Mouse (Mus musculus) adrenal gland, adult 18-20 months (tissue): Measurements from ENCODE around the gene Rfx3. TPM values are rescaled to one million over a fixed set of nuclear protein-coding genes. Genes with fewer than 3 reads are reported as not detected.

Experiments
- DNase-seq, 2 experiments: peaks; one replicate each; pipeline ENCODE4 v3.0.0; 2021 to 2022; ENCODE audit warnings: low spot score in 2 of 2
- long read RNA-seq, 2 experiments: library from polyadenylated mRNA; stranded (forward); transcript quantifications; one replicate each; pipeline ENCODE4 v2.0.0; 2021
- total RNA-seq, 2 experiments: library from RNA; stranded (reverse); gene quantifications; 1 replicate in 1 of 2; 2 replicates in 1 of 2; pipeline ENCODE4 v1.2.3; 2021

Rfx3 gene
- 1 to 10 TPM; 4.8 to 5.9 TPM for total RNA-seq
- long read RNA-seq, experiment 1 = 0 reads
- long read RNA-seq, experiment 2, partial matches to known transcripts = 0 of 1 reads
- long read RNA-seq, experiment 2, other reads (novel, unspliced or antisense) = 1 of 1 reads

DNA sequence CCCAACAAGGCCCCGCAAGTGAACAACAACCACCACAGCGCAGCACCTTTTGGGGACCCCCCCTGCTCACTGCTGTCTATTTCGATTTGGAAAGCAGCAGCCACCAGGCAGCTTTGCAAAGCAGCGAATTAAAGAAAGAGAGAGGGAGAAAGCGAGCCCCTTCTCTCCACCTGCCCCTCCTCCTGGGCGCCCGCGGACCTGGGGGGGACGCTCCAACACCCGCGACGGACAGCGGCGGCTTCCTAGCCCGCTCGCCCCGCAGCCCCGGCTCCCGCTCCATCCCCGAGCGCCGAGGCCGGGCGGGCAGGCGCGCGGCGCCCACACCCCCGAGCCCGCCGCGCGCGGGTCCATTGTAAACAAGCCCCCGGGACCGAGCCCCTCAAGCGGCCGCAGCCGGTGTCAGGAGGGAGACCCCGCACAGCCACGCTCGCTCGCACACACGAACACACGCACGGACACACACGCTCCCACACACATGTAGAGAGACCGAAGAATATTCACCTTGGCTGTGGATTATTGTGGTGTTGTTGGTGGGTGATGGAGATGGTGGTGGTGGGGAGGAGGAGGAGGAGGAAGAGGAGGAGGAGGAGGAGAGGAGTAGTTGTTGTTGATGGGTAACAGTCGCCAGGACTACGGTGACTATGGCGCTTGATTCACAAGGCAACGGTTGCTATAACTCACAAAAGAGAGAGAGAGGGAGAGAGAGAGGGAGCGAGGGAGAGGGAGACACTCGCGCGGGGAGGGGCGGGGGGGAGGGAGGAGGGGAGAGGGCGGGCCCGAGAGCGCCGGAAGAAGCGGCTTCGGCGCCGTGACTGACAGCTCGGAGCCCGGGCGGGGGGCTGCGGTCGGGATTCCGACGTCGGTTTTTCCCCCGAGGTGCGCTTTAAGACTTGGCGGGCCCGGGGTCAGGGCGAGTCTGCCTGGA, at the start of gene Rfx3:
Rfx3 (minus strand) TSS at position 696 of the 925 bp plus-strand sequence.
- DNase-seq = peak; percentile 51 to 54

DNA sequence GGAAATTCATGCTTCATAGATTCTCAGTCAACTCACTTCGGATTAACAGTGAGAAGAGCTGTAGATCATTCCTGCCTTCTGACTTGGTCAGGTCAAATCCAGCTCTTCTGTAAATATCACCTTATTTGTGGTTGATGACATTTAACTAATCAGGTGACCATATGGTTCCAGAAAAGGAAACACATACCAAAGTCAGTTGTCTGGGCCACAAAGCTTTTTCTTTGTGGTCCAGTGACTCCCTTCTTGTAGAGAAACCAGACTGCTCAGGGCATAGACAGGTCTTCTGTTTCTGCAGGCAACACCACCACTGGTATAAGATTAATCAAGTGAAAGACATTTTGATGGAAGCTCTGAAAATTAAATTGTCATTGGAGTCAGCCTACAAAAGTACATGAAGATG, 41.1 kb upstream of the Rfx3 start:
- DNase-seq = no peak

DNA sequence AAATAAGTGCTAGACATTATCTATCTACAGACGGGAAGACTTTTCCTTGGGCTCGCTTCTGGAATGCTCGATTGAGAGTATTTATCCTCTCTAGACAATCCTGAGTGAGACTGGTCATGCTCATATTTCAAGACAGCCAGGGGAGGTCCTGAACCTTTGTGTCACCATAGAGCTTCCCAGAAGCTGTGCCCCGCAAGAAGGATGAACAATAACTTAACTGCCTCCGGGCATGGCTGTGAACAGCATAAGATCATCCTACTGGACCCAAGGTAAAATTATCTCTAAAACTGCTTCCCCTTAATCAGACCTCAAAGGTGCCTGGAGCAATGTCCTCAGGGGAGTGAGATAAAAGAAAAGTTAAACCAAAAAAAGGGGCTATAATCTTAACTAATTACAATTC, 40.6 kb upstream of the Rfx3 start:
- no peak for DNase-seq

DNA sequence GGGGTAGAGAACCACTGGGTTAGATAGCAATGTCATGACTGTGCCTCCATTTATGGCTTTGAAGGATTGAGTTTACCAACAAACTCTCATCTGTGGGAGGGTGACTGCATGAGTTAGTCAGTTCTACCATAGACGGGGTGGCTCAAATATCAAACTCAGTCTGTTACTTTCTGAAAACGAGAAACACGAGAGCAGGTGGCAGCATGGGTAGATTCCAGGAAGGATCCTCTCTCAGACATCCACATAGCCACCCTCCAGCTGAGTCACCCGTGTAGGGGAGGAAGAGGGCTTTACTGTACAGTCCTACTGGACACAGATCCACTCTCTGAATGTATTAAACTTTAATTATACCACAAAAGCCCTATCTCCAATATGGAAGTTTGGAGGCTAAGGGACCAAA, 38.3 kb upstream of the Rfx3 start:
- DNase-seq = no peak

DNA sequence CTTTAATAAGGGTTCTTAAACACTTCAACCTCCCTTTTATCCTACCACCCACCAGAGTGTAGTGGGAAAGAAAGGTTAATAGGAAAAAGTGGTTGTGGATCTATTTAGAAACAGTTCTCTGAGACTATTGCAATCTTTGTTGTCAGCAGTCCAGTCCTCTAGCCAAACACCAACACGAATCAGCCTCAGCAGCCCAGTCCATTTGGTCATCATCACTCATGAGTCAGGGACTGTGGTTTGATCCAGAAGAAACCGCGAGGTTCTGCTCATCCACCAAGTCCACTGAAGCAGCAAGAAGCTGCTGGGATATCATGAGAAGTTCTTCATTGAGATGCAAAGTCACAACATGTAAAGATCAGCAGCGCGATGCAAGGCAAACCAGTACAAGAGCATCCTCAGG, 35.8 kb upstream of the Rfx3 start:
- DNase-seq = no peak

DNA sequence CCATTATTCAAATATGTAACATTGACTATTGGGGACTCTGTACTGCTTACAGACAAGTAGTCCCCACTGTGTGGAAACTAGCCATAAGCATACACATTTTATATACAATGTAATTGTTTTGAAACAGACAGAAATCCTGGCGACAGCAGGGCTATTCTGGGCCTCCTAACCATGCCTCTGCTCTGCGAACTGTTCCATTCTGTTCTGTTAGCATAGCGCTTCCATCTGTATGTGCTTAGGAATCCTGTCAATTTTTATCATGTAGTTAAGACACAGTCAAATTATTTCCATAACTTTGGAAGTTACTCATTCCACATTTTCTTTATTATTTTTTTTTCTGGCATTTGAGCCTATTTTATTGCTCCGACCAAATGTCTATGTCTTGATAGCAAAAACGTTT, 34.0 kb upstream of the Rfx3 start:
- DNase-seq = no peak

DNA sequence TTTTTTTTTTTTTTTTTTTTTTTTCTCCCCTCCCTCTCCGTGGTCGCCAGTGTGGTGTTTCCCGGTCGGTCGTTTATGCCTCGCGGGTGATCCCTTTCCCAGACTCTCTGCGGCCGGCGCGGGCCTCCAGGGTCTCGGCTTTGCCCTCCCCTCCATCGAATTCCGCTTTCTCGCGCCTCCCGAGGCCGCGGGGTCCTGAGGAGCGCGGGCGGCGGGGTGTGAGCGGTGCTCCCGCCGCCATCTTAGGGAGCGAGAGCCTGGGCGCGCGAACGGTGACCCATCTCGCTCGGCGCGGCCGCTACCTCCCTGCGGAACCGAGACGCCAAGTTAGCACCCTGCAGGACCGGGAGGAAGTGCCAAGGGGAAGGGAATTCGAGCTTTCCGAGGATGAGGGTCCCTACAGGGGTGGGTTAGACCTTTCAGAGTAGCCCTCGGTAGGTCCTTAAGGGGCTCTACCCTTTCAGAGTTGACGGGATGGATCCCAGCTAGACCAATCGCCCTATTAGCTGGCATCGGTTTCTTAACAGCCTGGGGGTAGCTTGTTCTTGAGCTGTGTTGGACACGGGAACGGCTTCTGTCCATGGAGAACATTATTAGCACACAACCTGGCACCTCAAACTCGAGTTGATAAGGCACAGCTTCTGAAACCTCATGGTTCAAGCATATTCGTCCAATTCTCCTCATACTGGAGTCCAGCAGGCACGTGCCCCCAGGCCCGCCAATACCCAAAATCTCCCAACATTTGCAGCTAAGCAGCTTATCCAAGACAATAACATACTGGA, 943 bp upstream of the Rfx3 start:
- peak; percentile 71 to 75 for DNase-seq

DNA sequence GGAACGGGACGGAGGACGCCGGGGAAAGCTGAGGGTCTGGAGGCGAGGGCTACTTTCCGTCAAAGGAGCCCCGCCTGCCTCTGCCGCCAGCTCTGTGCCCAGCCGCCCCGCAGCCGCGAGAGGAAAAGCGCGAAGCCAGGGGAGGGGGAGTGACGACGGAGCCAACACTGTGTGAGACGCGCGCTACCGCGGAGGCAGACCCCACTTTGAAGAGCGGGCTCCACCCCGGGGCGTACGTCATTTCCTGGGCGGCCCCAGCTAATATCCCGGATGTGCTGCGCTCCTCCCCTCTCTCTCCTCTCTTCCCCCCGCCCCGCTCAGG, 391 bp upstream of the Rfx3 start:
- DNase-seq = peak; percentile 92 to 93

DNA sequence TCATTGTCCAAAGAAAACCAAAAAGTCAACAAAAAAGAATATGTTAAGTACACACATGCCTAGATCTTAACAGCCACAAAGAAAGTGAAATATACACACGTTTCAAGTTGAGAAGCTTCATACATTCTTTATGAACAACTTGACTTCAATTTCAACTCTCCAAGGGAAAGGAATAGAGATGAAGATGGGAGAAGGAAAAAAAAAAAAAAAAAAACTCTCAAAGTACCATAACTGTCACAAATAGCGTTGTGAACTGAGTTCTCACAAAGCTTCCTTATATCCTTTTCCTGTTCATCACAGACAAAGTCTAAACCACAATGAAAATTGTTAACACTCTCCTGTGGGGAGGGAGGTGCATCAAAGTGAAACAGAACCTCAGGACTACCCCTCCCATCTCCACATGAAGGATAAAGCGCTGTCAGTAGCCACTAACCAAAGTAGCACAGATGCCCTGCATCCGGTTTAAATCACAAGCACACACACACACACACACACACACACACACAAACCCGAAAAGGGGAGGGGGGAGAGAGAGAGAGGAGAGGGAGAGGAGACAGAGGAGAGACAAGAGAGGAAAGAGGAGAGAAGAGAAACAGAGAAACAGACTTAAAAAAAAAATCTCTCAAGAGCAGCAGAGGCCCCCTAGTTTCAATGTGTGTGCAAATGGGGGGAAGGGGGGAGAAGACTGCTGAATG, 1.2 kb downstream of the Rfx3 start:
- peak in 1 of 2 experiments; percentile 3 for DNase-seq

DNA sequence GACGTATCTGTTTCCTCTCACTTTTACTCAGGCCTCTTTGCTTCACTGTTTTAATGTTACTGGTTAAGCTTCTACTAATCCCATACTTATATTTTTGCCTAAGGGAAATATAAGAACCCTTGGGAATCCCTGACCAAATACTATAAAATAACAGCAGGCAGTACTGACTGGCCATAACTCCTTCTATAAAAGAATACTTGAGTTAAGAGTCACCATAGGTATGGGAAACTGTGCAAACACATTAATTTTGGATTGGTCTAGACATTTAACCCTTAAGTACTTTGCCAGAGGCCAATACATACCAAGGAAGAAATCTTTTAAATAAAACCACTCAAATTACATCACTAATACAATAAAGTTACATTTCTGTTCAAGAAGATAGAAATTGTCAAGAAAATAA, 6.8 kb downstream of the Rfx3 start:
- no peak for DNase-seq

DNA sequence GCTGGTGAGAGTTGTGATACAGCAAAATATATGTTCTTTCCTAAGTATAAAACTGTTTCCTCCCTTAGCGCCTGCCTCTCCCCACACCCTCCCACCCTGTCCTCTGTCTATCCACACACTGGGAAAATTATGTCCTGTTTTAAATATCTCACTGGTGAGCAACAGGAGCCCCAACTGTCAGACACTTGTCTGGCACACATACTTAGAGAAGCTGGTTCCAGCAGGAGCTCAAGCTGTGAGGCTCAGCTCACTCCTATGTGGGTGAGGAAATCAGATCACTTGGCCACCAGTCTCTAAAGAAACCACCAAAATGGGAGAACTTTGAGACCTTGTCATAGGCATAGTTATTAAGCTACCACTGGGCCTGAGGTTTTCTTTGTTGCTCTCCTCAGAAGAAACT, 7.5 kb downstream of the Rfx3 start:
- DNase-seq = no peak

DNA sequence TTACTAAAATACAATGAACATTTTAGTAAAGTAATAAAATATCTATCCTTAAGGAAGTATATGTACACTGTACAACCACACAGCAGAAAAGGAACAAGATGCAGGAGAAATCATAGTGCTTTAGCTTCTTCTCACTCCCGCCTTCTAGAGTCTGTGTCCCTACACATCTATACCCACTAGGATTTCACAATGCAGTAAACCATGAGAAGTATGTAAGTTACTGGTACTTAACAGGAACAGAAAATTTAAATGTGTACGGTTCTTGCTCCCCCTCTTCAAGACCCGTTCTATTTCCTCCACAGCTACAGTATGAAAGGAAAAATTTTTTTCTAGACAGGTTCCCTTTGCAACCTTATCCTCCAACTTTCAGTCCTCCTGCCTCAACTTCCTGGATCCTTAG, 8.3 kb downstream of the Rfx3 start:
- no peak for DNase-seq

DNA sequence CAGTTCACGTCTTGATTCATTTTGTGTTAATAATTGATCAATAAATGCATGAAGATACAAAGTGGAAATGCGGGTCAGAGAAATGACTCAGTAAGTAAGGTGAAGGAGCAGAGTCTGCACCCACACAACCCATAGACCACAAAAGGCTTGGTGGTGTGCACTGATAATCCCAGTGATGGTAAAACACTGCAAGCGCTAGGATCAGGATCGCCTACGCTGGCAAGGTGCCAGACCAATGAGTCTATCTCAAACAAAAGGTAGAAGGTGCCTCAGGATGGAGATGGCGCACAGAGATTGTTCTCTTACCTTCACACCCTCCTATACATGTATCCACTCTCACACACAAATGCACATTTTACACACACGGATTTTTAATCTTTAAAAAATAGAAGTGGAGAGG, 18.2 kb downstream of the Rfx3 start:
- DNase-seq = no peak

DNA sequence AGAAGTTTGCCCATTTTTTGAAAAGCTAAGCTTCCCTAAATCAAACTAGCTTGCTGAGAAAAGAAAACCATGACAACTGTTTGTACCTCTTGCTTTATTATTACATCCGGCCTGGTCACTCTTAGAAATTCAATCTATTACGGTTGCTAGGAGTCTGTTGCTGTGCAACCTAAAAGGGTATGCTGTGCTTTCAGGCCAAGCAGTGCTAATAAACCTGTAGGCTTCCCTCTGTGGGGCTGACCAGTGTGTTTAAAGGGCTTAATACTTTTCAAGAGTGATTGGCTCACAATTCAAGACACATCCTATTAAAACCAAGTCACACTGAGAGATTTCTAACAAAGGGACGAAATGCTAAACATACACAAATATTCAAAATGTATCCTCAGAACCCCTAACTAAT, 22.2 kb downstream of the Rfx3 start:
- no peak for DNase-seq

DNA sequence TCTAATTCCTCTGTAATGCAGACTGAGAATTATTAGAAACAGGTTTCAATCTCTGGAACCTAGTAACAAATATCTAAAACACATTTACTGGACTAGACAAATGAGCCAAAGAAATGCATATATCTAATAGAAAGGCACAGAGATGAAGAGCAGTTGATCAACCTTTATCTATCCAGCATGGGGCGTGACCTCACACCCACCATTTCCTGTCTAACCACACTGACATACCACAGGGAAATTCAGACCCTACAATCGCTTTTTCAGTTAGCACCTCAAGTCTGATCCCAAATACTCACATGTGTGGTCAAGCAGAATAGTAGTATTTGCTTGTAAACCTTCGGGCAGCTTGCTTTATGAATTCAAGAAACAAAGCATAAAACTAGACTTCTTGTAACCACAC, 43.4 kb downstream of the Rfx3 start:
- DNase-seq = no peak

DNA sequence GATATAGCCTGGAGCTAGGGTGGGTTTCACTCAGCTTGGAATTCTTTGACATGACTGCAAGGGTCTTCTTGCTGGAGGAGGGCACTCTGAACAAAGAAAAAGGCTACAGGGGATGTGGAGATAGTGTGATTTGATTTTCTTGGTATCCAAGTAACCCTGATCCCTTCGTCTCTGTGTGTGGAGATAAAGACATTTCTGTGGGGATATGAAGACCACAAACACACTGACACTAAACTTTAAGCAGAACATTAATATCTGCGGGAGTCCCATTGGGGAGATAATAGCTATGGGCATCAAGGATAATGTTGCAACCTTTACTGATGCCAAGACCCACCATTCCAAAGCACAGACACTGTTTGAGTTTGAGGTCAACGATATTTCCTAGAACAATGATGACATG, 49.7 kb downstream of the Rfx3 start:
- DNase-seq = no peak

DNA sequence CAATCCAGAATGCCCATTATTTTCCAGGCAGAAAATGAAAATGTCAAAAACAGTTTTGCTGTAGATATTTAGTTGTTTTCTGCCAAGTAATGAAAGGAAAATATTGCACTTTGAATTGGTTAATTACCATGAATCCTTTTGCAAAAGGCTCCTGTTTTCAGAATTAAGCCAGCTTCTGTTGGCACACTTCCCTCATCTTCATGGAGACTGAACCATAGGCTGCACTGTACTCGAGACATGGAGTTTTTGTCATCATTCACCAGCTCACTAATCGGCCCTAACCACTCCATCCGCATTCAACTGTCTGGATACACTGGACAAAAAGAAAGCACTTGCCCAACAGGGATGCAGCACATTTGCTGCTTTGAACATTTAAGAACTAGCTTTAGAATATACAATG, 75.5 kb downstream of the Rfx3 start:
- no peak for DNase-seq

DNA sequence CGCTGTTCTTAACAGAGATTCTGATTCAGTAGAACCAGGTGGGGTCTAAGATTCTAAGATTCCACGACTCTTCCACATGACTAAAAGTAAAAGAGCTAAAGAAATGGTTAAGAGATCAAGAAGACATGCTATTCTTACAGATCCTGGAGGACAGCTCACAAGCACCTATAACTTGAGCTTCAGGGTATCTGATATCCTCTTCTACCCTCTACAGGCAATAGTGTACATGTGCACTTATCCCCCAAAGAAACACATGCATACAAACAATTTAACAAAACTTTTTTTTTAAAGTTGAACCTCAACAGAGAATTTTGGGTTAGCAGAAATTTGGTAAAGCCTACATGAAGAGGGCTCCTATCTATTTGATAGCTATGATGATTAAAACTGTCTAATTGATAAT, 79.8 kb downstream of the Rfx3 start:
- no peak for DNase-seq

DNA sequence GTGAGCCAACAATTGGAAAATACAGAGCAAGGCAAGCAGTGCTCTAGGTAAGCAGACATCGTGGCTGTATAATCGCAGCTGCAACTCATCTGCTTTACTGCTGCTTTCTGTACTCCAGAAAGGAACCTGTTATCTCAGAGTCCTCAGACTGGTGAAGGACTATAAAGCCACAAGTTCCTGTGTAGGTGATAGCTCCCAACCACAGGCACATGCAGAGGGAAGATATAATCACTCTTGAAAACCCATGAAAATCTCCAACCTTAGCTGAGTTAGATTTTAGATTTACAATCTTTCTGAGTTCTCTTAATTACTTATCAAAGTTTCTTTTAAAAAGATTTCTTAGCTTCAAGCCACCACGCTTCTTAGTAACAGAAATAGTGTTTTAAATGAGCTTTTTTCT, 84.6 kb downstream of the Rfx3 start:
- DNase-seq = no peak

DNA sequence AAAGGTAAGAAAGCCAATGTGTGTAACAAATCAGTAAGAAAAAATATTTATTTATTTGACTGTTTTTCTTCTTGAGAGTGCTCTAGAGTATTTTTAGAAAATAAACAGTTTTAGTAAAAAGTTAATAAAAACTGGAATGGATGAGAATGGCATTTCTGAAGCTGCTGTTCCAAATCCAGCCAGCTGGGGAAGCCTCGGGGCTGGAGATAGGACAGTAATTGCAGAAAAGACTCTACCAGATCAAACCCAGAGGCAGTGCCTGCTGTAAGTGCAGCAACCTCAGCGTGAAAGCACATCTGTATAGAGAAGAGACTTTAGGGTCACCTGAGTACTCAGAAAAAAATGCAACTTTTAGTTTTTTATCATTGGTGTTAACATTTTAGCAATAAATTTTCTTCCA, 91.9 kb downstream of the Rfx3 start:
- DNase-seq = no peak

DNA sequence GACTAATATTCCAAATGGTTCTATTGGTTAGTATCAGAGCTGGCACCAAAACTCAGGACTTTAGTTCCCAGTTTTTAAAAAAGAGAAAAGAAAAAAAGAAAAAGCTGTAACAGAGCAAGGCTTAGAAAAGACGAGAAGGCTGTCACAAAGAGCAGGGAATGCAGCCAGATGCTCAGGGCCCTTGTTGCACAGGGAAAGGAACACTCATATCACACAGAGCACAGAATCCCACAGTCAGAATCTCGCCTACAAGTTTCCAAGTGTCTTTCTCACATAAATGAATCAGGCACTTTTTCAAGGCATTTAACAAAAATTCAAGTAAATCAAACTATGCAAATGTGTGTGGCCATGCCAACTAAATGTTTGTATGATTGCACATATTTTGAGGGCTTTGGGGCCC, 94.5 kb downstream of the Rfx3 start:
- DNase-seq = no peak

DNA sequence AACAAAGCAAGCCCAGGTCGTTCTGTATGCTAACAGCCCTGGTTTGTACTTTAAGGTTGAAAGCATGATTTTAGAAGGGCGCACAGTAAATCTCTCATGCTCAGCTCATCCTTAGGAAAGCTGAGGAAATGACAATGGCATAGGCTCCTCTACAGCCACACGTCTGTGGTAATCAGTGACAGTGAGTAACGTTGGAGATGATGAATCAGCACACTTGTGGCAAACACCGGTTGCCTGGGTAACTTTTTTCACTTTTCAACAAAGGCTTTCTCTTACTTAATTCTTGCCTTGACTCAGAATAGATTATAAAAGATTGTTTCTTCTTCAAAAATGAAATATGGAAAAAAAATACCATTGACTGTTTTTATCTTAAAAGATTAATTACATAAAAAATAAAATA, 104.0 kb downstream of the Rfx3 start:
- no peak for DNase-seq
